Mouse (Mus musculus) stomach, embryonic 16.5 days (tissue): Measurements from ENCODE around the gene Sars. TPM values are rescaled to one million over a fixed set of nuclear protein-coding genes. Genes with fewer than 3 reads are reported as not detected.

Experiments
- ATAC-seq: fragments of 200-750 bp; cut with Nextera tagmentation; 2 replicates; pipeline ENCODE4 v1.8.0; 2017; ENCODE audit warnings: moderate number of reproducible peaks, moderate TSS enrichment; ENCODE audit not compliant: insufficient read depth, low FRiP score
- H3K27ac ChIP-seq: fragments of 300-500 bp; sonication (generic); 2 replicates; pipeline ENCODE4 v1.5.1; 2014; ENCODE audit warnings: low read length
- H3K27me3 ChIP-seq: fragments of 300-500 bp; sonication (generic); 2 replicates; pipeline ENCODE4 v1.6.1; 2014; ENCODE audit warnings: low read length, control low read depth, mixed read lengths; ENCODE audit not compliant: control insufficient read depth, insufficient read depth
- H3K36me3 ChIP-seq: fragments of 300-500 bp; sonication (generic); 2 replicates; pipeline ENCODE4 v1.6.1; 2014; ENCODE audit warnings: low read length; ENCODE audit not compliant: control insufficient read depth, insufficient read depth
- H3K4me1 ChIP-seq: fragments of 300-500 bp; sonication (generic); 2 replicates; pipeline ENCODE4 v1.6.1; 2014; ENCODE audit warnings: low read length, control low read depth, mixed read lengths; ENCODE audit not compliant: control insufficient read depth, insufficient read depth
- H3K4me2 ChIP-seq: fragments of 300-500 bp; sonication (generic); 2 replicates; pipeline ENCODE4 v1.6.1; 2014; ENCODE audit warnings: low read depth, low read length, mixed read lengths
- H3K4me3 ChIP-seq: fragments of 300-500 bp; sonication (generic); replicated peaks from 2 replicates; pipeline ENCODE4 v1.5.1; 2014; ENCODE audit warnings: mild to moderate bottlenecking, low read length
- H3K9ac ChIP-seq: fragments of 300-500 bp; sonication (generic); 2 replicates; pipeline ENCODE4 v1.6.1; 2014; ENCODE audit warnings: low read length
- H3K9me3 ChIP-seq: fragments of 300-500 bp; sonication (generic); replicated peaks from 2 replicates; pipeline ENCODE4 v1.6.1; 2016; ENCODE audit warnings: low read length, control low read depth; ENCODE audit not compliant: control insufficient read depth
- WGBS: fragments of 180-500 bp; shearing (Covaris S2); extraction: QIAGEN DNeasy Blood & Tissue Kit; methylation state at CpG from one replicate; pipeline ENCODE4 v1.1.7; 2014; 5-methylcytosine and 5-hydroxymethylcytosine counted together
- polyA plus RNA-seq: library from polyadenylated mRNA; unstranded; fragments of >200 nt; fragmentation: Nextera tagmentation; extraction: Ambion mirVana; gene quantifications from 2 replicates; pipeline ENCODE4 v1.2.1, GENCODE M21; 2015

Sars gene
- polyA plus RNA-seq, 1 experiment from 2014 or later: 146 TPM

GRCm38 (mm10) chr3:108383485-108384354 is 61.3 kb downstream of the Sars start, which contains the start of gene Psrc1:
Gene Psrc1, plus strand, starts transcription at chr3:108383839.
- H3K4me2 ChIP-seq: peak within 1 kb of the TSS; percentile 64
- 2% methylated on average over 43 of the region's 44 CpGs for WGBS
- H3K4me1 ChIP-seq: peaks cover 26% of the 10 kb centered on the region
- peak within 1 kb of the TSS; percentile 68 for H3K9ac ChIP-seq
- H3K27ac ChIP-seq: peak within 1 kb of the TSS; percentile 52
- peak within 1 kb of the TSS; percentile 69 for H3K4me3 ChIP-seq
- H3K27me3 ChIP-seq: no peaks in the 10 kb centered on the region
- H3K36me3 ChIP-seq: 0 out of 2 replicates have a peak, but pooled peaks cover 4% of the 10 kb centered on the region
- ATAC-seq: peak; percentile 92
- no peaks in the 10 kb centered on the region for H3K9me3 ChIP-seq

GRCm38 (mm10) chr3:108381945-108382875 is 62.8 kb downstream of the Sars start:
- Histone ChIP-seq H3K4me1 (peaks cover 24% of the 10 kb centered on the region), H3K36me3 (0 out of 2 replicates have a peak, but pooled peaks cover 4% of the 10 kb centered on the region), H3K27ac (peak overlapping the region; percentile 5), H3K4me3 (peak overlapping the region; percentile 69), H3K9me3 (no peaks in the 10 kb centered on the region), H3K27me3 (no peaks in the 10 kb centered on the region), H3K9ac (peak overlapping the region; percentile 6; the same call in 1 of the 2 replicates), H3K4me2 (peak overlapping the region; percentile 64)
- WGBS: 55% methylated on average over 14 of the region's 14 CpGs
- ATAC-seq: no peak

- Histone ChIP-seq H3K4me2 (no peak overlapping the region), H3K27ac (no peak overlapping the region), H3K9ac (no peak overlapping the region), H3K9me3 (no peaks in the 10 kb centered on the region), H3K4me3 (no peak overlapping the region), H3K4me1 (peaks cover 24% of the 10 kb centered on the region), H3K36me3 (0 out of 2 replicates have a peak, but pooled peaks cover 4% of the 10 kb centered on the region), H3K27me3 (no peaks in the 10 kb centered on the region)
- ATAC-seq: no peak
- 84% methylated on average over 6 of the region's 6 CpGs for WGBS
These were observed 64.3 kb downstream of the Sars start for GRCm38 (mm10) chr3:108380695-108381094.

GRCm38 (mm10) chr3:108378875-108379663 is 65.9 kb downstream of the Sars start:
- no peak overlapping the region for H3K4me3 ChIP-seq
- no peak overlapping the region for H3K27ac ChIP-seq
- 76% methylated on average over 7 of the region's 7 CpGs for WGBS
- peaks cover 10% of the 10 kb centered on the region for H3K4me1 ChIP-seq
- no peak overlapping the region for H3K4me2 ChIP-seq
- H3K9ac ChIP-seq: no peak overlapping the region
- no peak for ATAC-seq
- no peaks in the 10 kb centered on the region for H3K9me3 ChIP-seq
- no peaks in the 10 kb centered on the region for H3K36me3 ChIP-seq
- H3K27me3 ChIP-seq: no peaks in the 10 kb centered on the region

Other genes starting within 250 kb of the Sars start
- gene Cyb561d1, start 244.0 kb downstream of the Sars start, polyA plus RNA-seq: 4.3 and 4.4 TPM in 2 replicates
- 11.5 and 12.5 TPM in 2 replicates for gene Atxn7l2, start 234.3 kb downstream of the Sars start, polyA plus RNA-seq
- 0.15 and 3.4 TPM in 2 replicates for gene Sypl2, start 218.6 kb downstream of the Sars start, polyA plus RNA-seq
- gene Psma5, start 188.3 kb downstream of the Sars start, polyA plus RNA-seq: 230 TPM in 2 replicates
- 7.4 and 8.6 TPM in 2 replicates for gene Sort1, start 161.1 kb downstream of the Sars start, polyA plus RNA-seq
- not detected in 2 replicates for gene Mybphl, start 80.3 kb downstream of the Sars start, polyA plus RNA-seq
- gene Psrc1, start 61.4 kb downstream of the Sars start, polyA plus RNA-seq: 35.6 and 36.7 TPM in 2 replicates
- 14.4 and 17.4 TPM in 2 replicates for gene Celsr2, start 29.7 kb downstream of the Sars start, polyA plus RNA-seq
- gene 1700013F07Rik, start 88.9 kb upstream of the Sars start, polyA plus RNA-seq: not detected in 2 replicates
- 35.4 and 36.3 TPM in 2 replicates for gene 5330417C22Rik, start 91.3 kb upstream of the Sars start, polyA plus RNA-seq
- 45.6 and 47.3 TPM in 2 replicates for gene Tmem167b, start 117.3 kb upstream of the Sars start, polyA plus RNA-seq
- gene Taf13, start 126.5 kb upstream of the Sars start, polyA plus RNA-seq: 47.1 and 47.7 TPM in 2 replicates
- 14.3 and 14.9 TPM in 2 replicates for gene Wdr47, start 146.1 kb upstream of the Sars start, polyA plus RNA-seq
- 74.3 and 81.4 TPM in 2 replicates for gene Clcc1, start 208.7 kb upstream of the Sars start, polyA plus RNA-seq